Mouse (Mus musculus) embryonic fibroblast, embryonic 13.5 days (primary cell): ENCODE data around the gene Dnajc6.

Experiments
- CTCF ChIP-seq: IDR thresholded peaks from 2 replicates; pipeline ENCODE4 v1.5.1; 2011; ENCODE audit warnings: mild to moderate bottlenecking, control low read depth, low read length, moderate library complexity, borderline replicate concordance; ENCODE audit not compliant: insufficient read depth
- POLR2A ChIP-seq: IDR thresholded peaks from 2 replicates; pipeline ENCODE4 v1.6.1; 2011; ENCODE audit warnings: low read depth, mild to moderate bottlenecking, control low read depth, low read length, moderate library complexity

GRCm38 (mm10) chr4:101621241-101621640, 124.8 kb downstream of the Dnajc6 start:
- TF ChIP-seq POLR2A (no peak), CTCF (no peak)
